Mouse (Mus musculus) heart, adult 9 months (tissue): ENCODE measurements around the gene Hacl1.
A peak's percentile ranks its signal among the peaks of the same experiment; 100 is the strongest.
"Not testable (repeated sequence)": the region's sequence is repeated elsewhere in the genome, so short reads cannot be mapped to it uniquely, and the experiment has no call there.

Experiments used
- DNase-seq, 2 experiments: peaks; one replicate each; pipeline ENCODE4 v3.0.0; 2022; ENCODE audit warnings: low spot score in 2 of 2

Gene Hacl1

DNA sequence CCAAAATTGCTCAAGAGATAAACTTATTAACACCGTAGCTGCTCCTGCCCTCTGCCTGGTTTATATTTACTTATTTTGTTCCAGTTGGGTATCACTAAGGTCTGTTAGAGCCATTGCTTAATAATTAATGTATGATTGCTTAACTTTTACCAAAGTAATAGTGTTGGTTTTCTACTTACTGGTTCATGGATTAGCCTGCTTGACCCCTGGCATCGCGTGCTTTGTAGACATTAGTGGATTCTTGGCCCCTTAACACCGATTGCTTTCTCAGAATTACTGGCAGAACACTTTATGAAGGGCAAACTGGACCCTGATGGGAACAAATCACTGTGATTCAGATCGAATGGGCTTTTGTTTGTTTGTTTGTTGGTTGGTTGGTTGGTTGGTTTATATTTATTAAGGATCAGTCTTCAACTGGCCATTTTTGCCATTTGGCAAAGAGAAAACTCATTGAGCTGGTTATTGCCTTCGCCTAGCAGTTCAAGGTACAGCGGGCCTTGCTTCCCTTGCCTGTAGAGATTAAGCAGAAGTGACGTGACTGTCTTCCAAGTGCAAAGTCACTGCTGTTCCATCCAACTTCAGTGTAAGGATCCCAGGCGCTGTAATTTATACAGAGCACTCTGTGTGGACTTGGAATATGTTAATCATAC lies 545 bp upstream of the Hacl1 start:
- DNase-seq: no peak

DNA sequence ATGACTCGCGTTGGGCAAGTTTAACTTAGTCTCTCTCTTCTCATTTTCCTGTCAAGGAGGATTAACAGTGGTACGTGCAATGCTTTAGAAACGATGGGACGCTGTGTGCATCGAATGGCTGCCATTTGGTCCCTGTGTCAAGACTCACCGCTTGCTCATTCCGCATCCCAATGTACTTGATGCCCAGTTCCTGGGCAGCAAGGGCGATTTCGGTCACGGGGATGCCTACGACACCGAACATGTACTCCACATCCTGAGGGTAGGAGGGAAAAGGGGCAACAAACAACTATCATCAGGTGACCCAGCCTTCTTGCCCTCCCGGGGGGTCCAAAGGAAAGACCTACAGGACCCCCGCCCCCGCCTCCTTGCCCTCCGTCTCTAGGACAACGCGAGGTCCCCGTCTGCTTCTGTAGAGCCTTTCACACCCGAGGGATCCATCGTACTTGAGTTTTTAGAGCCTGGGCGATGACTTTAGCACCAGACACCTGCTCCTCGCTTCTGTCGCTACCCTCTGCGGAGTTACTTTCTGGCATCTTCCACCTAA lies 668 bp downstream of the Hacl1 start, which contains the start of gene Gm49387:
TSS of gene Gm49387 (minus strand) at position 533 of the 544 bp plus-strand sequence.
- DNase-seq: no peak

DNA sequence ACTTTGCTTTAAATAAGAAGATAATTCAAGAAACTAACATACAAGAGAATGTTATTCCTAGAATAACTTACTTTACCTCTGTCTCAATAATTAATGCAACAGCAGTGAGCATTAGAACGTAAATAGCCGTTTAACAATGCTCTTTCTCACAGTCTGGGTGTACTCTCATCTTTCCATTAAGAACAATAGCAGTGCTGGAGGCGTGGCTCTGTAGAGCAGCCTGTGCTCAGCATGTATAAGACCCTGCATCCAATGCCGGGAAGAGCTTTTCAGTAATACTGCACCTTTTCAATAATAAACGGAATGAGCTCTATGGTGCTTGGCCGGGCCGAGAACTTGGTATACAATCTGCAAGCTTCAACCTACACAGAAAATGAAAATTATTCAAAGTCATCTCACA lies 10.4 kb downstream of the Hacl1 start:
- DNase-seq: no peak

DNA sequence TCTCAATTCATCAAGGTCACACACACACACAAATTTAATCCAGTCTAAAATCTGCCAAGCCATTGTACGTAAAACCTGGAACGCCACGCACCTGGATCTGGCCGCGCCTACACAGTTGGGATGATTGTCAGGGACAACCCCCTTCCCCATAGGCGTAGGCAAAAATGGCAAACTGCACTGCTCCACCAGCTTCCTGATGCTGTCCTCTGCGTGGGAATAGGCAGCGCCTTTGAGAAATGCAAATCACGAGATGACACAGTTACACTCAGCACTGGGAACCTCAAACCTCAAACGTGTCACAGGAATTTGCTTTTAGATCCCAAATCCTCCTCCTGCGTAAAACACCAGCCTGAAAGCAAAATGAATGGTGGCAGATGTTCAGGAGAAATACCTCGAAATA lies 18.3 kb downstream of the Hacl1 start:
- no peak for DNase-seq

- DNase-seq: no peak
Observed at GRCm38 (mm10) chr14:31620591-31621223, 20.4 kb downstream of the Hacl1 start.

GRCm38 (mm10) chr14:31617997-31618396 lies 23.1 kb downstream of the Hacl1 start:
- no peak for DNase-seq

DNA sequence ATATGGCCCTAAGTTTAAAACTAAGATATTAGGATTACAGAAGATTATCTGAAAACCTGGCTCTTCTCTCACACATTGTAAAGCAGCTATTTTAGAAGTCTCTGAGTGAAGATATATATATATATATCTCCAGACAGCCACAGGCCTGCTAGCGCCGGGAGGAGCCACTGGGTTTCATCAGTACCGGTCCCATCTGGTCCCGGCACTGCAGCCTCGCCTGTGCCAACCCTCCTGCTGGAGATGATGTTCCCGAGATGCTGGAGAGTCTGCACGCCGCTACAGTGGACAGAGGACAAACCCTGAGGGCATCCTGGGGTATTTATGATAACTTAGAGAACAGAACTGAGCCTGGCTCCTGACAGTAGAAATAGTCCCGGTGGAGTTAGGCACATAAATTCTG lies 23.9 kb downstream of the Hacl1 start:
- DNase-seq: no peak

- DNase-seq: no peak
Observed at GRCm38 (mm10) chr14:31613671-31614070, 27.4 kb downstream of the Hacl1 start.

- no peak for DNase-seq
Observed at GRCm38 (mm10) chr14:31611986-31612385, 29.1 kb downstream of the Hacl1 start.

- no peak for DNase-seq
Observed at GRCm38 (mm10) chr14:31605514-31605913, 35.6 kb downstream of the Hacl1 start.

DNA sequence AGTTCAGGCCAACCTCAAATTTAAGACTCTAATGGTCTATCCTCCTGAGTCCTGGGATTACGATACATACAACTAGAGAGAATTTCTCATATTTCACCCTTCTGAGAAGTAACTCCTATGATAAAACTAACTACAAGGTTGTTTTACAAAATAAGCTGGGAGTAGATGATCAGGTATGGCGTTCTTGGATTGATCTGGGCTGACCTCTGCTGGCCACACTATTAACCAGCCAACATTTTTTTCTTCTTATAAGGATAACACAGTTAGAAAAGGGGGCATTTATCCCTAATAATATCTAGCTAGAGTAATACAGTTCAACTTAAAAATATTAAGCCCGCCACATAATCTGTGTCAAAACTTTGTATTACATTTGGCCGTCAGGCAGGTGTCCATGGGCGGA lies 36.2 kb downstream of the Hacl1 start:
- DNase-seq: peak in 1 of 2 experiments; percentile 1

DNA sequence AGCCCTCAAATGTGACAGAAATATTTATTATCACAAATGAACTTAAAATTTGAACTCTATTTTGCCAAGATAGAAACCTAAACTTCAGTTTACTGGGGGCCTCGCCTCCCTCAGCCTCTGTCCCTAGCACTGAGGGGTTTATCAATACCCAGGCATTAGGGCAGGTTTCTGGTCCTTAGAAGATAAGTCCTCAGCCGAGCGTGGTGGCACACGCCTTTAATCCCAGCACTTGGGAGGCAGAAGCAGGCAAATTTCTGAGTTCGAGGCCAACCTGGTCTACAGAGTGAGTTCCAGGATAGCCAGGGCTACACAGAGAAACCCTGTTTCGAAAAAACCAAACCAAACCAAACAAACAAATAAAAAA lies 38.5 kb downstream of the Hacl1 start:
- DNase-seq: not testable (repeated sequence)

GRCm38 (mm10) chr14:31601908-31602615 lies 39.0 kb downstream of the Hacl1 start:
- no peak for DNase-seq

DNA sequence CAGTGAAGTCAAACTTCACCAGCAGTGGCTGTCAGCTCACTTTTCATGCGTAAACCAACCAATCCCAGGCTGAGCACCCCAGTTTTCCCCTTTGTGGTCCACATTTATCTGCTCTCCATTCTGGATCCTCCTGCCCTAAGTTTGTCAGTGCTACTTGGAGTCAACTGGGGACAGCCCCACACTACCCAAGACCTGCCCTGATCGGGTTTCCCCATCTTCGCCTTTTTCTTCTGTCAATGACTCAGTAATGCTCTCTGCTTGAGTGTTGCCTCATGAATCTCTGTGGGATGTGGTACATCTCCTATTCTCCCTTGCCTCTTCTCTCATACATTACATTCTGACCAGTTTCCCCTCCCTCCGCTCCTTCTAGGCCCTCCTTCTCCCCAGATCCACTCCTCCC lies 43.6 kb downstream of the Hacl1 start:
- DNase-seq: no peak

- DNase-seq: no peak
Observed at GRCm38 (mm10) chr14:31596408-31596807, 44.7 kb downstream of the Hacl1 start.

GRCm38 (mm10) chr14:31594693-31595092 lies 46.4 kb downstream of the Hacl1 start:
- DNase-seq: no peak

- no peak for DNase-seq
Observed at GRCm38 (mm10) chr14:31593036-31593435, 48.0 kb downstream of the Hacl1 start.

DNA sequence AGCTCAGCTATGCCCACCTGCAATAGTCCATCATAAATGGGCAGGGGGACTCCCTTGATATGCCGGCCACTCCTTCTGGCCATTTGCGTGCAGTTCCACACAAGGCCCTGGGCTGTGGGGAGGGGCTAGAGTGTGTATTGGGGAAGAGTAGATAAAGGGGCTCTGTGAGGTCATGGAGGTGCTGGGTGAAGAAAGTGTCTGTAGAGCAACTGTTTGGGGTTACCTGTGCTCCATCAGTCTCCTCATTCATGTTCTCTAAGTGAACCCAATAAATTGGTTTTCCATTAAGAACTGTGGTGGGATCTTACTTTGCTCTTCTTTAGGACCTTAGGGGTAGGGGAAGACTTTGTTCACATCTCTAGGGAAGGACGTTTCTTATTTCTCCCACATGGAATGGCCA lies 49.8 kb downstream of the Hacl1 start, which contains the start of gene Colq:
TSS of gene Colq (minus strand) at position 101 of the 400 bp plus-strand sequence.
- no peak for DNase-seq

GRCm38 (mm10) chr14:31586451-31586850 lies 54.6 kb downstream of the Hacl1 start:
- no peak for DNase-seq

DNA sequence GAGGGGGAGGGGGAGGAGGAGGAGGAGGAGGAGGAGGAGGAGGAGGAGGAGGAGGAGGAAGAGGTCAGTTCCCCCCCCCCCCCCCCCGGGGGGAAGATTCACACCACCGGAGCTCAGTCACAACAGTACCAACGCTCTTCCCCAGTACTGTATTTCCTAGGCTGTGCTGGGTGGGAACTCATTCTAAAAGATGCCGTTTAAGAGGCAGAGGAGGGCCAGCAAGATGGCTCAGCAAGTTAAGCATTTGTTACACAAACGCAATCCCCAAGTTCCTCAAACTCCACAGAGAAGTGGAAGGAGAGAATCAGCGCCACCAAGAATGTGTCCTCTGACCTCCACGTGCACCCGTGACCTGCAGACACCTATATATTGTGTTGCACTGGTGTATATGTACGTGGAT lies 58.0 kb downstream of the Hacl1 start:
- DNase-seq: no peak

GRCm38 (mm10) chr14:31577966-31578735 lies 62.9 kb downstream of the Hacl1 start:
- DNase-seq: no peak
